Mouse (Mus musculus): ENCODE measurements at regions not wholly inside any gene's neighbourhood (a gene's known extent, or its start where the extent isn't known, plus 50 kb on each side); places are given as distances from the start of the nearest gene placed in this dataset.

DNA sequence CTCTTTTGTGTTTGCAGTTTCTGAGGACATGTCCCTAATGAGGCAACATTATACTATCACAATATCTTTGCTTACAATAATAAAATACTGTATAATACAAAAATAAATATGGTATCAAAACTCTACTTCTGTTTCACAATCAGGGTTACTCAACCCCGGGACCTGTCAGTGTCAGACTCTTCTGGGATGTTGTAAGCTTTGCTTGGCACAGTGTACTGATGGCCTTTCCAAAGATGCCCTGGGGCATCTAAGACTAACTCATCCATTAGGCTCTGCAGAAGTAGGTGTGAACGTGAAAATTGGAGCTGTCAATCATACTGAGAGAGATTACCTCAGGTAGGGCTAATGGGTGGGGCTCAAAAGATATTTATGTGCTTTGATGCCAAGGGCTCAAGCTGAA, 249.0 kb downstream of the Gm5447 start:
- DNase-seq (ENCODE audit: low spot score in 2 of 2), result no peak

DNA sequence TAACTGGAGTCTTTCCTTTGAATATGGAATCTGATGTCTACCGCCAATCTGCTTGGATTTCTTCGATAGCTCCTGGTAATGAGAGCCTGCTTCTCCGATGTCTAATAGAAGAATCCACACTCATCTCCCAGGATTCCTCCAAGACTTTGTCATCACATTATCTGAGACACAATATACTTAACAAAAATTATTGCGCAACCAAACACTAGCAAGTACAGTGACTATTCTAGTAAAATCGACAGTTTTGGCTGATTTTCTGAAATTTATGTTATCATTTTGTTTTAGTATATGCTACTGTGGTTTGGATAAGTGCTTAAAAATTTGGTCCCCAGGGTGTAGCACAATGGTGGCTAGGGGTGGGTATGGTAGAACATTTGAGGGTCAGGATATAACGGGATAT, 266.5 kb downstream of the Gm5447 start:
- DNase-seq (ENCODE audit: low spot score in 2 of 2), result no peak

DNA sequence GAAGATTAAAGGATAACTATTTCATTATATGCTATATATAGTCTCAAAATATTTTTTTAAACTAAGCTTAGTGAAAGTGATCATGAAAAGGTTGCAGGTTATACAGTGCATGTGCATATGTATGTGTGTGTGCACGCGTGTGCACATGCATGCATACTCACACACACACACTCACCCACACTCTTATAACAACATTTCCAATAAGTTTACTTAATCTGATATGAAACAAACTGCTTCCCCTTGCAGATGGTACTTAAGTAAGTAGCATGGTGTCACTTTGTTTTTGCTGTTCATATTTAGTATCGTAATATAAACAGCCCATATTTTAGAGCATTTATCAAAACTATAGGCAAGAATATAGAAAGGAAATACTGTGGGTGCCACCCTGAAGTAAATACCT, 275.0 kb downstream of the Gm5447 start:
- DNase-seq (ENCODE audit: low spot score in 2 of 2), result no peak

DNA sequence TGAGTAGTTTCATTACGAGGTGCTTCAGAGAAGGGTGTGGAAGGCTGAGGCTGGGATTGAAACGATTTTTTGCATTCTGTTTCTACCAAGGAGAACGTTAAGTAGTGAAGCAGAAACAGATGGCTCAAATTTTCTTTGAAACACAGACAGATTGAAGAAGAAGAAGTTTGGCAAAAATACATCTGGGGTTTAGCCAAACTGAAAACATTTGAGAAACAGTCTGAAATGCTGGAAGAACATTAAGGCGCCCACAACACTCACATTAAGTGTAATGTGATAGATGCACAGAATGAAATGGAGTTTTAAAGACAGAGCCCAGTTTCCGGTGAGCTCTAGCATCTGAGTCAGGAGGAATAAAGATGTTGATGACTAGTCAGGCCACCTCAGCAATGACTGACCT, 275.5 kb downstream of the Gm5447 start:
- no peak for DNase-seq (ENCODE audit: low spot score in 2 of 2)

DNA sequence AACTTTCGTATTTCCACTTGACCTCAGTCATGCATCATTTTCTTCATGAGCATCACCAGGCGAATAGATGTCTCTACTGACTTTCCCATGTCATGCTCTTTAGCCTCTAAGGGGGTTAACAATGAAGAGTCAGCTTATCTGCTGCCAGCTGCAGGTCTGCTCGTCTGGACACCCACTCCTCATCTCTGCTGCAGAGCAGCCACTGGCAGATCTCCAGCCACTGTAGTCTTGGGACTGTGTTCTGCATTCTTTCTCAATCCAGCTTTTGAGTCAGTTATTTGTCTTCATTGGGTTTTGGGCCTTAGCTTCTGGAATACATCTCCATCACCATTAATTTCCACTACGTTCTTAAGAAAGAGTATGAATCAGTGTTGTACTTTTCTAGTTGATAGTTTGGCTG, 280.0 kb downstream of the Gm5447 start:
- no peak for DNase-seq (ENCODE audit: low spot score in 2 of 2)

DNA sequence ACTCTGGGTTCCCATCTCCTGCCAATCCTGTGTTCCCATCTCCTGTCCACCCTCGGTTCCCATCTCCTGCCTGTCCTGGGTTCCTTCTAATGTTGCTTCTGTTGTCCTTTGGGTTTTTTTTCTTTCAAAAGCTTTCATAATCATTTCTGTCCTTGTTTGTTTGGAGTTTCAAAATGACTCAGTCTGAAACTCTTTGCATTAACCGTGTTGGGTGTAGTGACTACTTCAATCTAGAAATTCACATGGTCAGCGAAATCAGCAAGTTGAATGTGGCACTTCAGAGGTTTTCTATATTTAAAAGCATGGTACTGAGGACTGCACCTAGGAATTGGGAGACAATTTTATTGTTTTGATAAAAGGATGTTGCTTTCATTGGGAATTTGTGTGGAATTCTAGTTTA, 280.7 kb downstream of the Gm5447 start:
- DNase-seq (ENCODE audit: low spot score in 2 of 2), result no peak

DNA sequence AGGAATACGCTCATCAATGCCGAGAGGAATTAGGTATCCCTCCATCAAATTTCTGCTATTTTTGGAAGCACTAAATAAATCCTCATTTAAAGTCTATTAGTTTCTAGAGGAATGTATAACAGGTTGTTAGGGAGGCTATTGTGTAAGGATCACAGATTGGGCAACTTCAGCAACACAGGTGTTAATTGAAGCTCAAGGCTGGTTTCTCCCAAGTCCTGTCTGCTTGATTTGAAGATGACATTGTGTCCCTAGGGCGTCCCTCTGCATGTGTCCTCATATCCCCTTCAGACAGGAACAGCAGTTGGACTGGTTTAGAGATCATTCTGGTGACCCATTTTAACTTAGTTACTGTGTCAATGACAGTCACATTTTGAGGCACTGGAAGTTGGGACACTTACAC, 281.5 kb downstream of the Gm5447 start:
- DNase-seq (ENCODE audit: low spot score in 2 of 2), result no peak

DNA sequence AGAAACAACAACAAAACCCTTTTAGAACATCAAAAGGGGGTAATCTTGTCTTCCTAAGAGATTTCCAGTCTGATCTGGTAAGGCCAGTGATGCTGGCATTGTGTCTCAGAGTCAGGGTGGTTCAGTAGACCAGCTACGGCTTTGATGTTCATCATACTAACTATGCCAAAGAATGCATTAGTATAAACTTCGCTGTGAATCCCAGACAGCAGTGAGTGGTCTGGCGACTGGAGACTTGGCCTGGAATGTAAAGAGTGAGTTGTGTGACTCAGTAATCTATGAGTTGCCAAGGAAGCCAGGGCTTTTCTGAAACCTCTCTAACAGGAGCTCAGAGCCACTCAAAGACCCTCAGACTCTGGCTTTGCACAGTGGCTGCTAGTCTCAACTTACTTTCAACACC, 288.1 kb upstream of the Foxq1 start:
- no peak for DNase-seq (ENCODE audit: low spot score in 2 of 2)

DNA sequence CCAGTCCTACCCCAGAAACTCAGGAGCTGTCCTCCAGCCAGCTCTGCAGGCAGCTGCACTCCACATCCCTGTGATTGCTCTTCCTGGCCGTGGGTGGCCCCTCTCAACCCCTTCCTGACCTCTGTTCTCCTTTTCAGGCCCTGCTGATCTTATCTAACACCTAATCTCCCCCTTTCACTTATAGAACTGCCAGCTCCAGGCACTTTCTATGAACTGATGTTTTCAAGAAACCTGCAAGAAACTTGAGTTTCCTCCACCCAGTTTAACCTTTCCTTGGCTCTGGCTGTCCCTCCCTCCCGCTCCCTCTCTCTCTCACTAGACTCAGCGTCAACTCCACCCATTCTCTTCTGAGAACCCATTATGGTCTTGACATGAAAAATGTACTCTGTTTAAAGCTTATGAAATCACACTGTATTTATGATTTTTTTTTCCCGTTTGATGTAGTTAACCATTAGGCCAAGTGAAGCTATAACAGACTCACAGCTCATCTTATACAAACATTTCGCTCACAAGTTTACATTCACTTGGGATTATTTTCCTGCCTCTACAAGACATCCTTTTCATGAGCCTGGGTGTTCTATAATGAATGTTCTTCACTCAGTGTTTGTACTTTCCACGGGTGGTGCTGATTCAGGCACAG, 279.8 kb upstream of the Foxq1 start:
- no peak for DNase-seq (ENCODE audit: low spot score in 2 of 2)

DNA sequence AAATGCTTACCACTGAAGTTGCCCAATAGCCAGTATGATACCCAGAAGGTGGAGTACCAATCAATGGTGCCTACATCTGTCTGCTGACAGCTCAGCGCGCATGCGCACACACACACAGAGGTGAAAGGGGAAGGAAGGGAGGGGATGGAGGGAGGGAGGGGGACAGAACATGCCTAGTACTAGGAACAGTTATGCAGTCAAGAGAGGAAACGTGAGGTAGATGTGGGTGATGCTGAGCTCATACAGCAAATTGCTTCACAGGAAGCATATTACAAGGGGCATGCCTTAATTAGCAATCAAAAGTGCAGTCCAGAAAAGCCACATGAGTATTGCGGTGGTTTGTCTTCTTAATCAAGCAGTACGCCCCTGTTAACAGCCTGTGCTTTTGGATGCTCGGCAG, 265.3 kb upstream of the Foxq1 start:
- no peak for DNase-seq (ENCODE audit: low spot score in 2 of 2)

DNA sequence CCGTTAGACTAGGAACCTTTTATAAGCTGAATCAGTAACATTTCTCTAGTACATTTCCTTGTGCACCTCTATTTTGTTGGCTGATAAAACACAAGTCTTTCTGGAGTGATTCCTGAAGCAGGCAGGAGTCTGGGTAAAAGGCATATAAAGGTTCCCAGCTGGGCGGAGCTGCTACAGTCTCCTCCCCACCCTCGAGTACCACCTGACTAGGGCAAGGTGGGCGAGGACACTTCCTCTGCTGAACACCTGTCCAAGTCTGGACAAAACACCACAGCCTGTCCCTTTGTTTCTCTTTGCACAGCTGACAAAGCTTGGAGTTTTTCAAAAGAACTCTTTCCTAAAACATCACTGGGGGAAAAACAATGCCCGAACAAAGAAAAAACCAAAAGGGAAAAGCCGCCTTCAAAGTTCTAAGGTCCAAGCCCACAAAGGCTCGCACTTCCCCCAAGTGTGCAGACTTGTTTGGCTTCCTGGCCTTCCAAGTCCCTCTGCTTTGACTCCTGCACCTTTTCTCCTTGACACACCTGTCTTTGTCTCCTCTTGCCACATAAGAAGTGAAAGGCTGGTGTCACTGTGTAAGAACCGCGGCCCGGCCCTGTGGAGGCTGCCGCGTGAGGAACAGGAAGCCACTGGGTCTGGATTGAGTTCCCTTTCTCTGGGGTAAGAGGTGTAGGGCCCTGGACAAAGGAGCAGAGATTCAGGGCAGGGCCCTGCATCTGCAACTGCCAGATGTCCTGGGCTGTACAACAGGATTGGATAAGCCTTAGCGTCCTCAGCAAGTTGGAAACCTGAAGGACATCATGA, 263.1 kb upstream of the Foxq1 start:
- DNase-seq (ENCODE audit: low spot score in 2 of 2), result no peak

DNA sequence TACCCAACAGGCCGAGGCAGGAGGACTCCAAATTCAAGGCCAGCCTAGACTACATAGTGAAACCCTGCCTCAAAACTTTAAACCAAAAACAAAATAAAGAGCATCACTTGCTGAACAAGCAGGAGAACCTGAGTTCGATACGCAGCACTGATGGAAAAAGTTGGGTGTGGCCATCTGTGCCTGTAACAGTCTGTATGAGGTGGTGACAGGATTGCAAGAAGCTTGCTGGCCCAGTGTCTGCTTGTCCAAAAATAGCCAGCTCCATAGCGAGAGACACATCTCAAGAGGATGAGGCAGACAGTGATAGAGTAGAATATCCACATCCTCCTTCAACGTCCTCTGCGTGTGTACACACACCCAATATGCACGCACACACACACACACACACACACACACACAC, 261.9 kb upstream of the Foxq1 start:
- DNase-seq (ENCODE audit: low spot score in 2 of 2), result no peak

DNA sequence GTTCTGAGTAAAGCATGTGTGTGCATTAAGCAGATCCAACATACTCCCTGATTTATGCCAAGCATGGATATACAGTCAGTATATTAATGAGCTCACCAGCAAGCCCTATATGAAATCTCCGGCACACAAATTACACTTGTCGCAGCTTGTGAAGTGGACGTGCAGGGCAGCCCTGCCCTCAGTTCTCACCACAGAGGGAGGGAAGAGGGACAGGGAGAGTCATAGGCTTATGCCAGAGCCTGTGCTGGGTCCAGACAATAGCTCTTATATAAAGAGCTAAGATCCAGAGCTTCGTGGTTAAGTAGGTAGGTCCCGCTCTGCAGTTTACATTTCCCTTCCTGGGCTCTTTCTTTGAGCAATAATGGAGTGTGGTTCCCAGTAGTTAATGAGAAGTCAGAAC, 252.7 kb upstream of the Foxq1 start:
- DNase-seq (ENCODE audit: low spot score in 2 of 2), result no peak

DNA sequence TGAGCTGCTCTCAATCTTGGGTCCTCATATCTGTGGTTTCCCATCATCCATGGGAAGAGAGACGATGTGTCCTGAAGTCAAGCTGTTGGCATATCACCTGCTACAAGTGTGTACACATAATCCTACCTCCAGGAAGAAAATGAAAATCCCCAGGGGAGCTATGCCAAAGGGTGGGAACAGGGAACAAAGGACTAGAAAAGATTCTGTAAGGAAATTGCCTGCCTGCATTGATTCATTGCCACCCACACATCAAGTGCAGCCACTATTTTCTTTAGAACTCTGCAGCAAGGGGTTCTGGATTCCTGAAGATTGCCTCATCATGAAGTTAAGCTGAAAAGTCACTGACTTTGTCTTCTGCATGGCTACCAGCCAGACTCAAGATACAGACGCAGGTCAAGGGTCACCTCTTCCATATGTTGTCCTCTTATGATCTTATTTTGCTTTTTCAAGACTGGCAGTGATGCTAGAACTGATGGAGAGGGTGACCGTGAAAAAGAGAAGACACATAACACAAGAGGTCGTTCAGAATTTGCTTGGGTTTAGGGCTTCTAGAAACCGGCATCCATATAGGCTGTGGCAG, 251.6 kb upstream of the Foxq1 start:
- no peak for DNase-seq (ENCODE audit: low spot score in 2 of 2)

DNA sequence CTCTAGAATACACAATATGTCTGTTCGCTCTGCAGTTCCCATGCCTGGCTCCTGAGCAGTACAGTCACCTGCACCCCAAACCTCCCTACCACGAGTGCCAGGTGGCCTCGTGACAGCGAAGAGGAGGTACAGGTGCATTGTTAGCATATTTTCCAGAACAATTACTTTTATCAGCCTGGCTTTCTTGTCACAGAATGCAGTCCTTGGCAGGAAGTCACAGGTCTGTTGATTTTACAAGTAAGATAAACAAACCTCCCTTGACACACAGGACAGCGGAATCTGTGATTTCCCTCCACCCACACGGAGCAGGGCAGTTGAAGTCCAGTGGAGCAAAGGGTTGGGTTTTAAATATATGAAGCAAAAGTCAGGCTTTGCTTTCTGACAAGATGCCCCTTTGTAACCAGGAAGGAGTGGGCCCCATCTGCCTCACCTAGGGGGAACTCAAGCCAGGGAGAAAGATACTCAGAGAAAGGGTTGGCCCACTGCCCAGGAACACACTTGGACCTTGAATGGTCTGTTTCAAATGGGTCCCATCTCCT, 246.8 kb upstream of the Foxq1 start:
- DNase-seq (ENCODE audit: low spot score in 2 of 2), result peak in 1 of 2 experiments; percentile 22

DNA sequence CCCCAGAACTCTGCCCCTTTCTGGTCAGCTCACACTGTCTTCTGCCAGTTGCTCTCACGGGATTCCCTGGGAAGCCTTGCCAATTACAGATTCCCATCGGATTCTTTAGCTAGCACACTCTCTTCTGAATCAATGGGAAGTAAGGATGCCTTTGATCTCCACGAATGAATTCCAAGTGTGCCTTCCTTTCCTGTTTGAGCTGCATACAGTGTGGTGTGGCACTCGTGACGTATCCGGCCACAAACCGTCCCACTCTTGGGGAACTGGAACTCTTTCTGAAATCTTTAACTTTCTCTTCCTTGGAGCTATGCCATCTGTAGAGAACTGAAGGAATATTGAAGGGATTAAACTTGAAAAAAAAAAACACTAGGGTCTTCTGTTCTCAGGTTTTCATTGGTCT, 243.2 kb upstream of the Foxq1 start:
- DNase-seq (ENCODE audit: low spot score in 2 of 2), result no peak

DNA sequence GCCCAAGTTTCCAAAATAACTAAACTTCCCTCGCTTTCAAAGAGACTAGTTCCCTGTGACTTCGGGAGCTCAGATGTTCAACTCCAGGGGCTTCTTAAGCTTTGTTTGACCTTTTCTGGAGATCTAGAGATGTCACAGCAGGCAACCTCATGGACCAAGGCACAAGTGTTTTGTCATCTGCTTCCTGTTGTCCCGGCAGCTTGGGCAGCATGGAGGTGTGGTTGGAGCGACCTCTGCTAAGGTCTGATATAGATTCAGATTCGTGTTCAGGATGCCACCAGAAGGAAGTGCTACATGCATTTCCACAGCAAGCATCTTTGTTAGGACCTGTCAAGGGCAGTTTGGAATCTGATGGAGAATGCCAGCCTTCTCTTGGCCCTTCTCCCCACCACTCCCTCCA, 242.1 kb upstream of the Foxq1 start:
- no peak for DNase-seq (ENCODE audit: low spot score in 2 of 2)

DNA sequence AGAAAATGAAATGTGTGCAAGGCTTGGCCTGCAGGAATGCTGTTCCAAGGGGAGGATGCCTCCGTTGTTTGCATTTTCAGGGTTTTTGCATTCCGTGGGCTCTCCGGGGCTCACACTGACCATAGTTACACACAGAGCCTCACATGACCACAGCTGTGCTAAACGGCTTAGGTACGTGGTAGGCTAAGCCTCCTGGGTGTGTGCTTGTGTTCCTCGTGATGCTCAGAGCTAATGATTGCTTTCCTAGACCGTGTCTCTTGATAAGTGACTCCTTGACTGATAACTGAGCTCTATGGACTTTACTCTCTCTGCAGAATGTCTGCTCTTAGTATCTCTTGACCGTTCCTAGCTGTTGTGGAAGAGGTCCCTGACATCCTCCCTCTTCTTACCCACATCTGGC, 238.9 kb upstream of the Foxq1 start:
- no peak for DNase-seq (ENCODE audit: low spot score in 2 of 2)

DNA sequence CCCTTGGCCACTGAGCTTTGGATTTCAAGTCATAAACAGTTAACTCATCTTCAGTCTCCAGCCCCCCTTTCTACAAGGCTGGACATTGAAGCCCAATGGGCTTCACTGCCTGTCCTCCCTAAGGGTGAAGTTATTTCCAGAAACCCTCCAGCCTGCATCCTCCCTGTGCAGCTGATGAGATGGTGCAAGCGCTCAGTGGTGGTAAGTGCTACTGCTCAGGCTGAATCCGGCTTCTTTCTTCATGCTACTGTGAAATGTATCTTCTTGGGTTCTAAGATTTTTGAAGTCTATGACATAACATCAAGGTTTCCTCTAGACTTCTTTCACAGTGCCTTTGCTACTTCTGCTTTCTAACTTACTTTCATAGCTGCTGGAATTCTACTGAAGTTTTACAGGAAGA, 237.9 kb upstream of the Foxq1 start:
- no peak for DNase-seq (ENCODE audit: low spot score in 2 of 2)

DNA sequence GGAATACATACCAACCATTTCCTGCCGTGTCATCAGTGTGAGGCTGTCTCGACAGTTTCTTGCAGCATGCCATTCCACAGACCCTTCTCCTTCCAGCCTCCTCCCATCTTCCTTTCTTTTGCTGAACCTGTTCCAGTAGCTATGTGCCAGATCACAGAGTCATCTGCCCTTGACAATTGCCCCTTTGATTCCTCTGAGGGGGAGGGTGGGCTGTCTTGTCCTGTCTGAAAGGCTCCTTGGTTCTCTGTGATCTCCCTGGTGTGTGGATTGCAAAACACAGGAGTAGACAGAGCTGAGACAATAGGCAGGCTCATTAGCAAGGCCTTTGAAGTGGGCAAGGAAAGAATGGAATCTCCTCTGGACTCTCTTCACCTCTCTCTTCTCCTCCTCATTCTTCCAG, 234.5 kb upstream of the Foxq1 start:
- DNase-seq (ENCODE audit: low spot score in 2 of 2), result no peak

DNA sequence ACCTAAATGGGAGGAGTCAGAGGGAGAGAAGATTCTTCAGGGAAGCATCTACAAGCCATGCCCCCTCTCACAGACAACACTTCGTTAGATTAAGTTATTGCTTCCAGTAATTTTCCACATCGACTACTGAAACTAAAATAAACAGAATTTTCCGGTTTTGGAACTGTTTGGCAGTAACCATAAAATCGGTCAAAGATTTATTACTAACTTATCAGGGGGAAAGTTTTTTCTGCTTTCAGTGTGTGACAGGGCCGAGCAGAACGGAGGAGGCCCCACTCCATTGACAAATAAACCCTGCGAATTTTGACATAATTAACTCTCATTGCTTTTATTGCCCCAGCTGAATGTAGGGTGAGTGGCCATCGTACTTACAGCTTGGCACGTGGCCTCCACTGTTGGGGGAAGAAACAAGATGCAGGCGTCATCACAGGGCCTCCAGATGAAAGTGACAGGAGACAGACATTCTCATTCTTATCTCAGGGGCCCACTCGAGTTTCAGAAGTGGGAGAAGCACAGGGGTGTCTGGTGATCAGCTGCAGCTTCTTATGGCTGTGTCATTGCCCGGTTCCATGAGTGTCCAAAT, 229.6 kb upstream of the Foxq1 start:
- no peak for DNase-seq (ENCODE audit: low spot score in 2 of 2)

DNA sequence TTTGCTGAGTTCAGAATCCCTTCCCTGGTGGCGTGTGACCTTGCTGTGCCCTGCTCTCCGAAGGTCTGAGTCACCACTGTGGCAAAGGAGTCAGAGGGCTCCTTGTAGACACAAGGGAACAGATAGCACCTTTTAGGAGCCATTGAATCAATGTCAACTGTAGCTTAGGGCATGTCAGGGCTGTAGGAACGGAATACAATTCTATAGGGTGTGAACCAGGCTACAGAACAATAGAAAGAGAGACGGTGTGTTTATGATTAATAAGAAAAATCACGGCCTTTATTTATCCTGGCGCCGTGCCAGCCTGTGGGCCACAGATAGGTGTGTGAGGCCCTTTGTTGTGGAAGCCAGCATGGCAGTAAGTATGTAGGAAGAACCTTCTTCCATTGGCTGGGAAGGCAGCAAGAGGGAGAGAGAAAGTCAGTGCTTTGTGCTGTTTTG, 228.4 kb upstream of the Foxq1 start:
- DNase-seq (ENCODE audit: low spot score in 2 of 2), result peak in 1 of 2 experiments; percentile 71

DNA sequence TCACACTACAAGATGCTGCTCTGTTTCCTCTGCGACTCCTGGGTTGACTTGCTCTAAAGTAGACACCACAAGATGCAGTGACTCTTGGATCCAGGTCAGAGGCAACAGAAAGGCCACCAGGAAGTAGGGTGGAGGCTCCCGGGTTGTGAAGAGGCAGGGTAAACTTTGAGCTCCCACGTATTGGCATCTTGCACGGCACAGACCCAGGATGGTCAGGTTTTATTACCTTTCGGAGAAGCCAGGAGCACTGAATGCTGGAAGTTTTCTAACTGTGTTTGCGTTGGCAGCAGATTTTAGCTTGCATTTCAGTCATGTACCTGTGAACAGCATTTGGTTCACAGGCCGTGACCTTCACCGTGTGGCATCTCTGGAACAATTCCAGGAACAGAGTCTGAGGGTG, 227.2 kb upstream of the Foxq1 start:
- DNase-seq (ENCODE audit: low spot score in 2 of 2), result peak in 1 of 2 experiments; percentile 64
